Mouse (Mus musculus) kidney, adult 9 months (tissue): ENCODE results near the gene Adamts20.

ENCODE experiments used
- DNase-seq: peaks from one replicate; pipeline ENCODE4 v3.0.0; 2022

The Adamts20 gene

DNA sequence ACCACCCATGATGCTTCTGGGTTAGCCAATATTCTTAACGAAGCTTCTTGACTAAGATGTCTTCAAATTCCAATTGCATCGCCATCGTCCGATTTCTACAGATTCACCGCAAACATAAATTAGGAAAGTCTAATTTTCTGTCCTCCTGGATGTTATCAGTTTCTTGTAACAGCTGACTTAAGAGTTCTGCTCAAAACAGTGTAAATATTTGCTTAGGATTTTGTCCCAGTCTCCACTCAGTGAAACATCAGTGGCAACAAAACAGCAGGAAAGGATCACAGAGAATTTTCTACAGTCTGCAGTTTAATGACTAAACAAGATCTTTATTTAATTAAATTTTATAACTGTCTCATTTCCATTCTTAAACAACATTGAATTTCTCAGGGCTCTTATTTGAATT lies 218.5 kb downstream of the Adamts20 start:
- peak; percentile 15 for DNase-seq

DNA sequence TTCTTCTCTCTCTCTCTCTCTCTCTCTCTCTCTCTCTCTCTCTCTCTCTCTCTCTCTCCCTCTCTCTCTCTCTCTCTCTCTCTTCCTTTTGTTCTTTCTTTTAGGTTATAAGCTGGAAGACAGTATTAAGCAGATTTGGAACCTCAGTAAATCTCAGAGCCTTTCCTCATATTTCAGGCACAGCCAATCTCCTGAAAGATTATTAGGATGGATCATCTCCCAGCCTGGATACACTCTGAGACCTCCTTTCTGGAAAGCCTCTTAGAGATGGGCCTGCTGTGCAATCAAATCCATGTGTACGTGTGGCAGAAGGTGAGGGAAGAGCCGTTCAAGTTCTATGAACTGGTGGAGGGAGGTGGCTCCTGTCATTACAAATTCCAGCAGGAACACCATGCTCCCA lies 220.9 kb downstream of the Adamts20 start:
- DNase-seq = no peak

DNA sequence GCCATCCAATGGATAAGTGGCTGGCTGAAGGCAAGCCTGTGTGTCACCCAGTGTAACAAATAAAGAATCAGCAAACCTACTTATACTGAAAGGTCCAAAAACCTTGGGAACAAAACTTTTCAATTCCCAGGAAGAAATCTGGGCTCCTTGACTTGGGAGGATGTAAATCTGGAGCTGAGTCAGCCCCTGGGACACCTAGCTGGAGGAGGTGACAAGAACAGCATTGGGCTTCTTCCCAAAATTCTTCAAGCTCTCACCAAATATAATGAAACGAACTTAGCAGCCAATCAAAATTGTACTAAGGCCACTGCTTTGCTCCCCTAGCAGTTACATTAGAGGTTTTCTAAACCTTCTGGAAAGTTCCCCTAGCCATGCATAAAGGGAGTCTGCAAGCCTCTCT lies 223.1 kb downstream of the Adamts20 start:
- no peak for DNase-seq

DNA sequence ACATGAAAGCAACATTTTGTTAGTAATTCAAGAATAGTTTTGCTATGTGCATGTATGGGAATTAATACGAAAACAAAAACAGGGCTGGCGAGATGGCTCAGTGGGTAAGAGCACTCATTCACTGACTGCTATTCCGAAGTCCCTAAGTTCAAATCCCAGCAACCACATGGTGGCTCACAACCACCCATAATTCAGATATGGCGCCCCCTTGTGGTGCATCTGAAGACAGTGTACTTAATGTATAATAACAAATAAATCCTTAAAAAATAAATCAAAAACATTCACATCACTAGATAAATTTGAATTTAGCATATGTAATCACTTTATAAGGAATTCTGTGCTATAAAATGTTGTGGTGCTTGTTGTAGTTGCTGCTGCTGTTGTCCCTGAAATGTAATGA lies 225.6 kb downstream of the Adamts20 start:
- no peak for DNase-seq

DNA sequence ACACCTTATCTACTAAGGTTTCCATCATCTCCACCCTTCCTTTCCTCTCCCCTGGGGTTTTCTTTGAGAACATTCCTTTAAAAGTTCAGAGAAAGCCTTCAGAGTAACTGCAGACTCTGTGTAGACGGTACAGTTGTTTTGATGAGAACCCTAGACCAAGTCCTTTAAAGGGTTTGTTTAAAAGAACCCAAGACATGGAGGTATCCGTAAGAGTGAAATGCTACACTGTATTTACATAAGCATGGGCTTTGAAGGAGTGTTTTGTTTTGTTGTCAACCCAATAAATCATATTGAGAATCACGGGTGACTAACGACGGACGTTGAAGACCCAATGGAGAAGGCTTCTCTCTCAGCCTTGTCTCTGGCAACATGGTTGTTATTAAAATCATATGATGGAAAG lies 226.1 kb downstream of the Adamts20 start:
- DNase-seq = no peak

DNA sequence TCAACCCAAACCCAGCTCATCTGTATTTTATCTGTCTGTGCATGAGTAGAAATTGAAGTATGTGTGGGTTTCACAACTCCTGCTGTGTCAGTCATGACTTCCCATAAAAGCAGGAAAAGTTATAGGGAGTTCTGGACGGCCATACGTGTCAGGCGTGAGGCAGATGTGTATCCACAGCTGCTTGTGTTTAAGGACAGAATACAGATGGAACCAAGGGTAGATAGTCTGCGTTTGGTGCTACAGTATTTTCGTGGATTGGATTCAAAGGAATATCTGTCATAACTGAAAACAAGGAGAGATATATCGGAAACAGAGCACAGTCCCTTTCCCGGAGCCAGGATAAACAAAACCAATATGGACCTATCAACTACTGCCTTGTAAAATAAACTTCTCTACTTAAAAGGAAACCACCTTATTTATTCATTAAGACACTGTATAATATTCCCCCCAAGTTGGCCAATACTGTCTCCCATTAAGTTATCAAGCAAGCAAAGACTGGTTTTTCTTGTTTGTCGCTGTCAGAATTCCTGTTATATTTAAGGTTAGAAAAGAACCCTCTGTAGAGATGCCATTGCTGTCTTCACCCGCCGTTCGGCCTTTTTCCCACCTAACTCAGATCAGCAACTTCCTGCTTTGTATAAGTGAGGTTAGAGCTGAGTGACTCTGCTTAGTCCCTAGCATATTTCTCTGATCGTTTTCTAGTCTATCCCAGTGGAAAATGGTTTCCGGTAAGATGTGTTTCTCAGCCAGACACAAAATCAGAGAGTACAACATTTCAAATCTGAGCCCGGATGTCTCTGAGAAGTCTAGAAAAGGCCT lies 227.0 kb downstream of the Adamts20 start:
- no peak for DNase-seq

DNA sequence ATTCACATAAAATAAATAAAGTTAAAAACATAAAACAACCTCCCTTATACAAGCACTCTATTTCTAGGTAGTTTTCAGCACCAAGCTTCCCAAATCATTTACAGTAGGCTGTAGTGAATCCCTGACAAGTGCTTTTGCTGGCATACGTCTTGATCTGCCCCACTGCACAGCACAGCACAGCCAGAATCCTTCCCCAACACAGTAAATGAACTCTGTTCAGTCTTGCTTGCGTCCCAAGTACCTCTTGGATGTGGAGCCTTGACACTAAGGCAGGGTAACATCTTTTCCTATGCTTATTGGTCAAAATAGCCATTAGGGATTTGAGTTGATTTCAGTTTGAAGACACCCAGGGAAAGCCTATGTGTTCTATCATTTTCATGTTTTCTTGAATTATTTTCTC lies 228.5 kb downstream of the Adamts20 start:
- DNase-seq = peak; percentile 49

DNA sequence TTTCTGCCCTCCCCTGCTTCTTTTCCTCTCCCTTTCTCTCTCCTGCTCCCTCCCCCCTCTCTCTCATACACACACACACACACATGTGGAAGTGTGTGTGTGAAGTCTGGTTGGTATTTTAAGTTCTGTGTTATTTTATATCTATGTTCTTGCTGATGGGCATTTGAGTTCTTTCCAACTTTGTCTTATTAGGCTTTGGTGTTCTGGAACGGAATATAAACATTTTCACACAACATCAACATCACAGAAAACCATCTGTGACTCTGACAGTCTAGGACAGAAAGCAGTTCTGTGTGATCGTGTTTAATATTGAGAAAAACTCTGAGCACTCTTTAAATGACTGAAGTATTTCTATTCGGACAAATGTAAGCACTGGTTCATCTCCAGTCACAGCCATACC lies 229.1 kb downstream of the Adamts20 start:
- DNase-seq = no peak

DNA sequence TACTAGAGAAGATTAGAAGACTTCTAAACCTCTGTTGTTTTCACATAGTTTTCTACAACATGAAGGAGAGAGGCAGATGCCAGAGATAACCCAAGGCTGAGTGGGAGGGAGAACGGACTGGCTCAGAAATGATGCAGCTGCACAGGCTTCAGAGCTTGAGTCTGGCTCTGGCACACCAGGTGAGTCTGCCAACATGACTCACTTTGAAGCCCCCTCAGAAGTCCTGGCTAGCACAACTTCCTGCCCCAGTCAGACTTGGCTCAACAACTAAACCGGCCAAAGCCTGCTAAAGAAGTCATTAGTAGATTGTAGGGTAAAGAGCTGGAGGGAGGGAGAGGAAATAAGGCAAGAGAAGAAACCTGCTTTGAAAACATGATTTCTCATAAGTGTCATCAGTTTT lies 230.0 kb downstream of the Adamts20 start:
- DNase-seq = no peak

DNA sequence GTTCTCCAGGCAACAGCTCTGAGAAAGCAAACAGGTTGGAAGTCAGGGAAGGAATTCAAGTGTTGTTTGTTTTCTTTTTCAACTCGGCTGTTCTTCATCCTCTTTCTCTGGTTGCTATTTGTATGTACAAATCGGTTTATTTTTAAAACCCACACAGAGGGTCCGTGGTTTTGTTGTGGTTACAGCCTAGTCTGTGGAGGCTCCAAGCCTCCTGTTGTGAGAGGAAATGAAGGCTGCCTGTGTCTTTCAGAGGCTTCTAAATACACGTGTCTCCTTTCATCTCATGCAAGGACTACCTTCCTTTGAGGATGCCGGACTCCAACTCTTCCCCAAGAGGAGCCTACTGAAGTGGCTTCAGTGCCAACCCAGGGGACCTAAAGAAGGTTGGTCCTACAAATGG lies 234.0 kb downstream of the Adamts20 start:
- no peak for DNase-seq

DNA sequence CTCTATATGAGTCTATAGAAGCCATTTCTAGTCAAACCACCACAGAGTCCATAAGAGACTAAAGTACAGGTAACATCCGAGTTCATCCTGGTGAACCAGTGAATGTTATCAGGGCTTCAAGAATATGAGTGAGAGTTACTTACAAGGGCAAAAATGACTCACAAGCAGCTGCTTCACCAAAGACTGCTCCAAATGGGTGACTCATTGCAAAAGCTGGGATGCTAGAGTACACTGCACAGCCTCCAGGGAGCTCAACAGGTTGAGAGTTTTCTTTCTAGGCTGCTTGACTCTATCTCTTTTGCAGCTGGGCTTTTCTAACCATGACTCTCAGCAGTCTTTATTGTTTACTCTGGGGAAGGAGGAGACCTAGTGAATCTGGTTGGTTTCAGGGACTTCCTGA lies 237.8 kb downstream of the Adamts20 start:
- DNase-seq = no peak

DNA sequence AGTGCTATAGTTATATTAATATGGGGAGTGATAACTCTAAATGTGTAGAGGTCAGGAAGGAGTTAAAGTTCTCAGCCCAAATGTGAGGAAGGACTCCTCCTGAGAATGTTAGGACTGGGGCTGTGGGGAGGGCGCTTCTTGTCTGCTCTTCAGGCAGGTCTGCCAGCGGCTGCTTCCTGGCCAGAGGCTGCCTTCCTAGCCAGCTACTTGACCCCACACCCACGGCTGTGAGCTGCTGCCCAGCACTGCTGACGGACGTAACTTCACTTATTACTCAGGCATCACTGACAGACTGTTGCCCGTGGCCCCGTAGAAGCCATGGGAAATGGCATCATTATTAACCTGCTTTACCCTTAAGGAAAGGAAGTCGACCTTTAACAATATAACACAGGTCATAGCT lies 242.1 kb downstream of the Adamts20 start:
- no peak for DNase-seq

DNA sequence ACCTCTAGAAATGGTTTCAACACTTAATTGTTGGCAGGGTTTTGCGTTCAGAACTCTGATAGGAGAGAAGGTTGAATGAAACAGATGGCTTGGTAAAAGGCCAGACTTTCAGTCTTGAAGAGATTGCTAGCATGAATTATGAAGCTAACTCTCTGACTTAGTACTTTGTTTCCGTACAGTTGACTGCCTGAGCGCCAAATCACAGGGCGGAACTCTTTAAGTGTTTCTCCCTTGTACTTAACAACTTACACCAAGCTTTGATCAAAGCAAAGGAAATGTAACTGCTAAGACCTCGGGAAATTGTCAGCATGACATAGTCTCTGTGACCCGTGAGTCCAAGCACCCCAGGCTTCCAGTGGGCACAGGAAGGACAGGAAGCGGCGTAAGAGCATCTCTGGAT lies 244.5 kb downstream of the Adamts20 start:
- DNase-seq = no peak
